Mouse (Mus musculus) retina, adult 2 months (tissue): Measurements from ENCODE around the gene Rasgef1c.

ENCODE experiments used
- DNase-seq: peaks from one replicate; pipeline ENCODE4 v3.0.0-alpha.2; 2012; ENCODE audit warnings: low read depth, low spot score

The Rasgef1c gene

GRCm38 (mm10) chr11:50024833-50025720 lies 123.4 kb downstream of the Rasgef1c start, which contains the start of gene Rnf130:
Gene Rnf130, plus strand, starts transcription at chr11:50025346.
- DNase-seq, result peak; percentile 86

- no peak for DNase-seq
Measured at GRCm38 (mm10) chr11:50025721-50026520, 124.3 kb downstream of the Rasgef1c start.

GRCm38 (mm10) chr11:50026521-50027090 lies 125.0 kb downstream of the Rasgef1c start:
- no peak for DNase-seq

GRCm38 (mm10) chr11:50028416-50028815 lies 126.8 kb downstream of the Rasgef1c start:
- DNase-seq, result no peak
